Comparison of ENCODE assay signal across 8 mouse cellular contexts in genomic region chr16:5244411-5244810, GRCm38 (mm10). TPM values are rescaled to one million over a fixed set of nuclear protein-coding genes. Genes with fewer than 3 reads are reported as not detected.
A peak's percentile ranks its signal among the peaks of the same experiment; 100 is the strongest.
DNase-seq lines count a peak whose midpoint lies in the region; ATAC-seq and TF ChIP-seq lines count a peak whose summit lies in the region.

No protein-coding gene starts in this region.

- H3K4me2 ChIP-seq in midbrain, embryonic 11.5 days: no peak overlapping the region
- no peak overlapping the region for H3K4me2 ChIP-seq in midbrain, embryonic 16.5 days (ENCODE audit: low read length)
- no peak overlapping the region for H3K4me2 ChIP-seq in limb, embryonic 11.5 days (ENCODE audit: low read depth, severe bottlenecking)
- no peak overlapping the region for H3K4me2 ChIP-seq in stomach, postnatal 0 days (replicated peaks; ENCODE audit: low read depth)

- peaks cover 6% of the 10 kb centered on the region; the same call in 1 of the 2 replicates for H3K36me3 ChIP-seq in midbrain, embryonic 11.5 days (ENCODE audit: control insufficient read depth, insufficient read depth, low read length)
- H3K36me3 ChIP-seq in midbrain, embryonic 16.5 days (ENCODE audit: control insufficient read depth, insufficient read depth, low read length): peaks cover 18% of the 10 kb centered on the region
- H3K36me3 ChIP-seq in limb, embryonic 11.5 days (ENCODE audit: control insufficient read depth, insufficient read depth, low read length): peaks cover 3% of the 10 kb centered on the region; the same call in 1 of the 2 replicates
- H3K36me3 ChIP-seq in stomach, postnatal 0 days (ENCODE audit: control insufficient read depth, insufficient read depth, low read length): peaks cover 26% of the 10 kb centered on the region

- DNase-seq in midbrain, embryonic 11.5 days (ENCODE audit: low spot score, missing footprints): peak; percentile 91
- DNase-seq in c-Kit-positive CD71-positive TER-119-positive erythroid progenitor cells, embryonic 14.5 days (ENCODE audit: low spot score): peak; percentile 40
- DNase-seq in induced T-regulatory cell, adult 2 months (ENCODE audit: low read depth): peak; percentile 71
- peak; percentile 69 for DNase-seq in limb, embryonic 11.5 days (ENCODE audit: low spot score)
- DNase-seq in stomach, postnatal 0 days (ENCODE audit: low spot score): peak; percentile 67

- no peak overlapping the region for H3K27ac ChIP-seq in midbrain, embryonic 11.5 days (ENCODE audit: low read depth, low read length)
- no peak overlapping the region for H3K27ac ChIP-seq in midbrain, embryonic 16.5 days (ENCODE audit: low read length)
- no peak overlapping the region for H3K27ac ChIP-seq in limb, embryonic 11.5 days (replicated peaks; ENCODE audit: low read depth, low read length)
- H3K27ac ChIP-seq in stomach, postnatal 0 days (replicated peaks): no peak overlapping the region

- peak; percentile 86 for TF ChIP-seq CTCF in stomach, postnatal 0 days (IDR thresholded peaks at IDR 0.05; ENCODE audit: low read depth)

- H3K4me1 ChIP-seq in midbrain, embryonic 11.5 days (ENCODE audit: control insufficient read depth, insufficient read depth, low read length): no peaks in the 10 kb centered on the region
- no peaks in the 10 kb centered on the region for H3K4me1 ChIP-seq in midbrain, embryonic 16.5 days (ENCODE audit: control insufficient read depth, insufficient read depth, low read length)
- H3K4me1 ChIP-seq in limb, embryonic 11.5 days (ENCODE audit: control insufficient read depth, insufficient read depth, low read length): no peaks in the 10 kb centered on the region
- no peaks in the 10 kb centered on the region for H3K4me1 ChIP-seq in stomach, postnatal 0 days (replicated peaks; ENCODE audit: control insufficient read depth, insufficient read depth)

- no peaks in the 10 kb centered on the region for H3K9me3 ChIP-seq in midbrain, embryonic 11.5 days (ENCODE audit: control insufficient read depth, low read length)
- no peaks in the 10 kb centered on the region for H3K9me3 ChIP-seq in midbrain, embryonic 16.5 days (replicated peaks; ENCODE audit: control insufficient read depth, low read length, poor library complexity, severe bottlenecking)
- H3K9me3 ChIP-seq in limb, embryonic 11.5 days (ENCODE audit: control insufficient read depth, low read length): no peaks in the 10 kb centered on the region
- no peaks in the 10 kb centered on the region for H3K9me3 ChIP-seq in stomach, postnatal 0 days (ENCODE audit: control insufficient read depth, low read length)

- peak; percentile 78; the same call in 1 of the 2 replicates for ATAC-seq in midbrain, embryonic 11.5 days (ENCODE audit: low FRiP score)
- no peak for ATAC-seq in midbrain, embryonic 16.5 days
- peak; percentile 75; the same call in 1 of the 2 replicates for ATAC-seq in frontal cortex, adult (ENCODE audit: low TSS enrichment)
- ATAC-seq in limb, embryonic 11.5 days (ENCODE audit: insufficient number of reproducible peaks, low FRiP score, low TSS enrichment, low read depth): no peak
- peak; percentile 66 for ATAC-seq in monocyte, adult 5-6 weeks (replicated peaks; ENCODE audit: insufficient number of reproducible peaks, low FRiP score, low TSS enrichment, poor library complexity, severe bottlenecking)
- ATAC-seq in stomach, postnatal 0 days (ENCODE audit: low FRiP score, low TSS enrichment): peak; percentile 78

- no peaks in the 10 kb centered on the region for H3K27me3 ChIP-seq in midbrain, embryonic 11.5 days (ENCODE audit: control insufficient read depth, insufficient read depth, low read length)
- H3K27me3 ChIP-seq in midbrain, embryonic 16.5 days (ENCODE audit: control insufficient read depth, insufficient read depth, low read depth, low read length): no peaks in the 10 kb centered on the region
- no peaks in the 10 kb centered on the region for H3K27me3 ChIP-seq in limb, embryonic 11.5 days (ENCODE audit: control insufficient read depth, insufficient read depth, low read length)
- no peaks in the 10 kb centered on the region for H3K27me3 ChIP-seq in stomach, postnatal 0 days (ENCODE audit: control insufficient read depth, insufficient read depth, low read length)

- H3K9ac ChIP-seq in midbrain, embryonic 11.5 days (ENCODE audit: low read length): no peak overlapping the region
- H3K9ac ChIP-seq in midbrain, embryonic 16.5 days (ENCODE audit: low read depth, low read length): no peak overlapping the region
- H3K9ac ChIP-seq in limb, embryonic 11.5 days (ENCODE audit: low read length): no peak overlapping the region
- H3K9ac ChIP-seq in stomach, postnatal 0 days (ENCODE audit: low read length): no peak overlapping the region

- H3K4me3 ChIP-seq in midbrain, embryonic 11.5 days (ENCODE audit: low read depth, low read length): no peak overlapping the region
- no peak overlapping the region for H3K4me3 ChIP-seq in midbrain, embryonic 16.5 days (ENCODE audit: low read depth, low read length)
- no peak overlapping the region for H3K4me3 ChIP-seq in limb, embryonic 11.5 days (ENCODE audit: low read depth, low read length)
- H3K4me3 ChIP-seq in stomach, postnatal 0 days (ENCODE audit: low read depth, low read length): no peak overlapping the region

- no peak for TF ChIP-seq EP300 in stomach, postnatal 0 days (optimal IDR thresholded peaks at IDR 0.05)

- WGBS in midbrain, embryonic 11.5 days: 40% methylated on average over 7 of the region's 7 CpGs
- WGBS in midbrain, embryonic 16.5 days: 34% methylated on average over 7 of the region's 7 CpGs
- 36% methylated on average over 7 of the region's 7 CpGs for WGBS in limb, embryonic 11.5 days
- 37% methylated on average over 7 of the region's 7 CpGs for WGBS in stomach, postnatal 0 days

RNA-seq across cellular contexts. Expression of gene Alg1, which starts 11.0 kb away (rescaled TPM):
- 24.3 and 26.6 TPM in 2 replicates for polyA plus RNA-seq in midbrain, embryonic 11.5 days (2014; fragmentation: Nextera tagmentation; extraction: Ambion mirVana)
- polyA plus RNA-seq in midbrain, embryonic 16.5 days (2015; fragmentation: Nextera tagmentation; extraction: Ambion mirVana): 43.4 TPM in 2 replicates
- polyA plus RNA-seq in limb, embryonic 11.5 days (2014; fragmentation: Nextera tagmentation; extraction: Ambion mirVana): 24.7 and 26.1 TPM in 2 replicates
- 22.9 to 28.0 TPM (median 23.8 TPM) in 3 replicates for total RNA-seq in monocyte, adult 5-6 weeks (2017)
- 23.0 and 23.4 TPM in 2 replicates for polyA plus RNA-seq in stomach, postnatal 0 days (2015; fragmentation: Nextera tagmentation; extraction: Ambion mirVana)

RNA-seq across cellular contexts. Expression of gene Eef2kmt, which starts 11.4 kb away (rescaled TPM):
- polyA plus RNA-seq in midbrain, embryonic 11.5 days (2014; fragmentation: Nextera tagmentation; extraction: Ambion mirVana): 13.2 and 15.0 TPM in 2 replicates
- polyA plus RNA-seq in midbrain, embryonic 16.5 days (2015; fragmentation: Nextera tagmentation; extraction: Ambion mirVana): 6.3 and 7.7 TPM in 2 replicates
- 14.5 and 15.8 TPM in 2 replicates for polyA plus RNA-seq in limb, embryonic 11.5 days (2014; fragmentation: Nextera tagmentation; extraction: Ambion mirVana)
- 3.8 to 19.9 TPM (median 13.2 TPM) in 3 replicates for total RNA-seq in monocyte, adult 5-6 weeks (2017)
- 28.5 and 29.1 TPM in 2 replicates for polyA plus RNA-seq in stomach, postnatal 0 days (2015; fragmentation: Nextera tagmentation; extraction: Ambion mirVana)

RNA-seq across cellular contexts. Expression of gene AU021092, which starts 22.3 kb away (rescaled TPM):
- polyA plus RNA-seq in midbrain, embryonic 11.5 days (2014; fragmentation: Nextera tagmentation; extraction: Ambion mirVana): 5.4 and 5.8 TPM in 2 replicates
- 15.7 and 16.3 TPM in 2 replicates for polyA plus RNA-seq in midbrain, embryonic 16.5 days (2015; fragmentation: Nextera tagmentation; extraction: Ambion mirVana)
- 1.5 and 1.6 TPM in 2 replicates for polyA plus RNA-seq in limb, embryonic 11.5 days (2014; fragmentation: Nextera tagmentation; extraction: Ambion mirVana)
- total RNA-seq in monocyte, adult 5-6 weeks (2017): not detected in 3 replicates
- polyA plus RNA-seq in stomach, postnatal 0 days (2015; fragmentation: Nextera tagmentation; extraction: Ambion mirVana): 11.8 and 13.1 TPM in 2 replicates

RNA-seq across cellular contexts. Expression of gene Nagpa, which starts 40.6 kb away (rescaled TPM):
- polyA plus RNA-seq in midbrain, embryonic 11.5 days (2014; fragmentation: Nextera tagmentation; extraction: Ambion mirVana): 10.7 and 10.8 TPM in 2 replicates
- polyA plus RNA-seq in midbrain, embryonic 16.5 days (2015; fragmentation: Nextera tagmentation; extraction: Ambion mirVana): 10.4 and 11.4 TPM in 2 replicates
- polyA plus RNA-seq in limb, embryonic 11.5 days (2014; fragmentation: Nextera tagmentation; extraction: Ambion mirVana): 16.6 and 16.9 TPM in 2 replicates
- 66.9 to 77.6 TPM (median 67.0 TPM) in 3 replicates for total RNA-seq in monocyte, adult 5-6 weeks (2017)
- 11.2 and 13.0 TPM in 2 replicates for polyA plus RNA-seq in stomach, postnatal 0 days (2015; fragmentation: Nextera tagmentation; extraction: Ambion mirVana)

Comparison
In these comparisons a context has a peak if more than half of its experiments do, and no peak if none do; other contexts are left out.
1. ATAC-seq: peak in midbrain, embryonic 11.5 days (single experiment), frontal cortex, adult (single experiment), monocyte, adult 5-6 weeks (single experiment) and stomach, postnatal 0 days (single experiment); none in midbrain, embryonic 16.5 days (single experiment) and limb, embryonic 11.5 days (single experiment).
2. DNase-seq: peak in every context shown above with its lines; median percentile 91 in midbrain, embryonic 11.5 days; 71 in induced T-regulatory cell, adult 2 months; 69 in limb, embryonic 11.5 days; 67 in stomach, postnatal 0 days; 40 in c-Kit-positive CD71-positive TER-119-positive erythroid progenitor cells, embryonic 14.5 days.